Mouse (Mus musculus) adrenal gland, postnatal 10 days (tissue): ENCODE data around the gene Tbc1d4. TPM values are rescaled to one million over a fixed set of nuclear protein-coding genes. Genes with fewer than 3 reads are reported as not detected.

Experiments
- DNase-seq: peaks from one replicate; pipeline ENCODE4 v3.0.0; 2021; ENCODE audit warnings: mixed read lengths
- total RNA-seq, 2 experiments: library from RNA; stranded (reverse); gene quantifications; 2 replicates each; pipeline ENCODE4 v1.2.3; 2021

Tbc1d4 gene
- total RNA-seq, 2 experiments from 2014 or later = 26.2 to 61.3 TPM

DNA sequence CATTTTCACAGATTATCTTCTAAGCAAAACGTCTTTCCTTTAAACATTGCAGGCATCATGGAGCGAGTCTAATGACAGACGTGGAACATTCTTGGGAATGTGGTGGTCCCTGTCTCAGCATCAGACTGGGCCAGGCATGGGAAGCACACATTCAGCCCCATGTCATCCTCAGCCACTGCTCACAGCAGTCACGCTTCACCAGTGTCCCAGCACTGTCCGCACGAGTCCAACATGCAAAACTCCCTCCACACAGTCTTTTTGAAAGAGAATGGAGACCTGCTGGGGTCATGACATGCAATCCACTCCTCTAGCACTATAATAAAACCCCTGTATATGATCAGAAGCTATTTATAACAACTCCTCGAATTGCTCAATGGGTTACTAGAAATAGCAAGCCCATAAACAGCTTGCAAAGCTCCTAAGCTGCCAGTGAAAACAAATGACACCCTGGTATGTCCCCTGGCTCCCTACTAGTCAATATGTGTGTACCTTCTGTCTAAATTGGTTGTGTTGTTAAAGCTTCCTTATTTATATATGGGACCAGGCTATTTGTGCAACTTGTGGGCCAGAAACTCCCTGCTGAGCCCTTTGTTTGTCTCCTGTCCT lies 76.8 kb downstream of the Tbc1d4 start:
- no peak for DNase-seq

DNA sequence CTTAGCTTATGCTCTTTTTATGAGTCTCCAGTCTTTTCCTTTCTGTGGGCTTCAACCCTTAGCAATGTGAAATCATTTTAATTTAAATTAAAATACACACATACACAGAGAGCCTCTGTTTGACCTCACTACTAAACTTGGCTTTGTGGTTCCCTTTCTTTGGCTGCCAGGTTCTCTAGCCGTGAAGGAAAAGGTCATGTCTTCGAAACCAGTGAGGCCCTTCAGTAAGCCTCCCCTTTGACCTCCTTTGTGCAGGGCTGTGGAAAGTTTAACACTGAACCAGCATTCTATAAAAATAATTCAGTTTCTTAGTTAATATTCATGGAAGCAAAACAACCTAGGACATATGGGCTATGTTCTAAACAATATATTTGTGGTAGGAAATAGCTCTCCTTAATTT lies 78.5 kb downstream of the Tbc1d4 start:
- DNase-seq = no peak

DNA sequence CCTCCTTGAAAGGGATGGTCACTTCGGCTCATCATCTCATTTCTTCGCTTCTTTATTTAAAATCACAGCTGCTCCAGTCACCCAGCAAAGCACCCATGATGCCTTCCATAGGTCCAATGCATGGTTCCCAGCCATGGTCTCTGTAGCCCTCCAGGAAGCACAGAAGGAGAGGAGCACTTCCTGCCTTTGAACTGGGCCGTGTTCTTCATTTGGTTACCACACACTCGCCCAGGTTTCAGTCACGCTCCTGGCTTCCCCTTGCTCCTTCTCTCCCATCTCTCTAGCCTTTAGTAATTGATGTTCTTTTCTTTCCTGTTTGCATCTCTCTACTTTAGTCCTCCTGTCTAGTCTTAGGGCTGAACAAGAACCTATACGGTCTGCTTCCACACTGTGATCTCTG lies 79.8 kb downstream of the Tbc1d4 start:
- DNase-seq = no peak

DNA sequence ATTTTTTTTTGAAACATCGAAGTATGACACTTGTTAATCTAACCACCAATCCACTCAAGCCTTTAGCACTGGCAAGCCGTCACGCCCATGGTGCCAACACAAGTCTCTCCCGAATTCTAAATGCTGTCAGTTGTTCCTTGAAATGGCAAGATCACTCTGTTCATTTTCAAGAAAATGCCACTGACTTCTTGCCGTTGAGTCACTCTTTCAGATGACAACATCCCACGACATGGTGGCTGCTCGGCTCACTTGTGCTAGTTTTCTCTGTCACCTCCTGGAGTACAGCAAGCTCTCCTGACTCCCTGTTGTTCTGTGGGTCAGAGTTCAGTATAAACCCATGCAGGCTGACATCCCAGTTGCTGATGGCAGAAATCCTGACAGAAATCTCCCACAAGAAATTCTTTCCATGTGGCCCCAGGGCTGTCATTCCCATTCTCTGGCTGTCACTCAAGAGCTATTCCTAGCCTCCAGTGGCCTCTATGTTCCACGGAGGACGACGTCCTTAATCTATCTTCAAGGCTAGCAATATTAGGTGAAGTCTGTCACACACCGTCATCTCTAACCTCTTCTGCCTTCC lies 81.5 kb downstream of the Tbc1d4 start:
- DNase-seq = peak; percentile 29

DNA sequence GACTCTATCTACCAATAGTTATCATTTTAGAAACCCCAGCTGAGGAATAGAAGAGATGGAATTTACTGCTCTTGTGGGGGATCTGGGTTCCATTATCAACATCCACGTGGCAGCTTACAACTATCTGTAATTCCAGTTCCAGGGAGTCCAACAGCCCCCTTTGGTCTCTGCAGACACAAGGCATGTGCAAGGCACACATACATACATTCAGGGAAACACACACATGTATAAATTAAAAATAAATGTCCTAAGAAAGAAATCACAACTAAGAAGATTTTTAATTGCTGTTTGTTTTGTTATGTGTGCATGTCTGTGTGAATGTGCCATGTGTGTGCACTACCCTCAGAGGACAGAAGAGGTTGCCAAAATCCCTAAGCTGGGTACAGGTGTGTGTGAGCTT lies 82.5 kb downstream of the Tbc1d4 start:
- DNase-seq = no peak

DNA sequence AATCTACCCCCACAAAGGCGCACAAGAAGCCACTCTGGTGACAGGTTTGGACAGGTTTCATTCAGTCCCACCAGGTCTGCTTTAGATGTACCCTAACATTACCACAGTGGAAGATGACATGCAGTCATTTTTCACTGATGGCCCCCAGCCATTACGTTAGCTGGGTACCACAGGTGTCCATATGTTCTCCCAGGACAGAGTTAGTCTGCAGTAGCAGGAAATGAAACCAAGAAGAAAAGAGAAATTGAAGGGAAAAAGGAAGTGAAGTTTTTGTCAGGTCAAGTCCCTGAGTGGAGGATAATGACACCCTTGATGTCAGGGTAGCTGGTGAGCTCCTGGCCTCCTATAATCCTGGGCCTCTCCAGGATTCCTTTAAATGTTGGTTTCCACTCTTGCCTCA lies 89.0 kb downstream of the Tbc1d4 start:
- no peak for DNase-seq

DNA sequence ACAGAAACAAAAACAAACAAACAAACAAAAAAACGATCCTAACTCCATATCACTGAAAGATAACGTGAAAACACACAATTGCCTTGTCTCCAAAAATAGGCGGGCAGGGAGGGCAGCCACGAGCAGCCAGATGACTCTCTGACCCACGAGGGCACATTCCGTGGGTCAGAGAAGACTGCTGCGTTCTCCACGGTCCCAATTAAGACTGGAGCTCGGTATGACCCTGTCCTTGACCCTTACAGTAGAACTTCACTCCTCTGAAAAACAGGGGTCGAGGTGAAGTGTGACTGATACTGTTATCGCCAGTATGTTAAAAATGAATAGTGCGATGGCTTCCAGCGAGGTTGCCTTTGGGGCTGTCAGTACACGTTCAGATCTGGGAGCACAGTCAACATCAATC lies 90.7 kb downstream of the Tbc1d4 start:
- DNase-seq = peak; percentile 9

DNA sequence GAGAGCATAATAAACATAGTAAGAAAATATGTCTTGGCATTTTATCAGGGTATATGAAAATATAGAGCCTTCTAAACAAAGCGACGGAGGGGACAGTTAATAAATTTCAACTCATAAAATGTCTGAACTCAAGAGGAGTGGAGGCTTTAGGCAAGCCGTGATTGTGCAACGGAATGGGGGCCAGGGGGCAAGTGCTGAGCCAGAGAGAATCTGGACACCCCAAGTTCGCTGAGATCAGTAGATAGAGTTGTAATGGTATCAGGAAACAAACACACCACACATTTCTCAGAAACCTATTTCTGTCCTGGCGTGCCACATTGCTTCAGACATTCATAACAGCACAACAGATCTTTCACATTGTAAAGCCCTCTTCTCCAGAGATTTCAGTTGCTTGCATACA lies 91.2 kb downstream of the Tbc1d4 start:
- DNase-seq = peak; percentile 32

DNA sequence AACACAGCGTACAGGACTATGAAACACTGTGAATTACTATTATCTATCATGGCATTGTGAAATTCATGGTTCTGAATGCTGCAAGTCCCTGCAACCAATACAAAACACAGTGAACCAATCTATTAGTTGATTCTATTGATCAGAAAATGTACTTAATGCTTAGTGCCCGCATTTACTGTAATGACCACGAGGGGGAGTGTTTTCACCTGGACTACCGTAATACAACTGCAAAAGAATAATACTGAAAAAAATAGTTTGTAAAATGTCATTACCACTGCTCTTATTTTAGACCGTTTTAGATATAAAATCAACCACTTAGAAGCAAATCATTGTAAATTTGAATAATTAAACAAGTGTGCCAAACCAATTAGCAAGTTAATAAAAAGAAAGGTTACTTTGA lies 91.7 kb downstream of the Tbc1d4 start:
- peak; percentile 56 for DNase-seq

DNA sequence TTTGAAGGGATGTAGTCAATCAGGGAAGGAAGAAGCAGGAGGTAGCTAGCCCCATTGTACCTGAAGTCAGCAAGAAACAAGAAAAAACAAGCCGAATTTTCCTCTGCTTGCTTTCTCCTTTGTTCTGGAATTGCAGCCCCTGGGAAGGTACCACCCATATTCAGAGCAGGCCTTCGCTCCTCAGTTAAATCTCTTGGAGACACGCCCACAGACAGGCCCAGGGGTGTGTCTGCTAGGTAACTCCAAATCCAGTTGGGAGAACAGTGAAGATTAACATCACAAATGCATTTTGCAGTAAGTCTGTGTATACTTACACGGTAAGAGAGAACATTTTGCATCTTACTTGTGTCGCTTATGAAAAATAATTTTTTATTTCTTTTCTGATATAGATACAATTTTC lies 92.1 kb downstream of the Tbc1d4 start:
- no peak for DNase-seq

DNA sequence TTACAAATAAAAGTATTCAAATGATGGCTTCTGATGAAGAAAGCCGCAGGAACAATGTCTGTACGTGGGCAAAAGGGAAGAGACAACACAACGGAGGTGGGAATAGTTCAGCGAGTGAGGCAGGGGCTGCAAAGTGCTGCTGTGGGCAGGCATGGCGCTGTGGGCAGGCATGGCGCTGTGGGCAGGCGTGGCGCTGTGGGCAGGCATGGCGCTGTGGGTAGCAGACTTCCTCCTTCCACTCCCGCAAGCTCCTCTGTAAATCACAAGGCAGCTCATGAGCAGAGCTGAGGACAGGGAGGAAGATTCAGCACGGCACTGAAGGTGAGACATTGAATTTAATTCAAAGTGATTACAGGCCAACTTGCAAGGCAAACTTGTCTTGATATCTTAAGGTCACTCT lies 93.0 kb downstream of the Tbc1d4 start:
- no peak for DNase-seq

DNA sequence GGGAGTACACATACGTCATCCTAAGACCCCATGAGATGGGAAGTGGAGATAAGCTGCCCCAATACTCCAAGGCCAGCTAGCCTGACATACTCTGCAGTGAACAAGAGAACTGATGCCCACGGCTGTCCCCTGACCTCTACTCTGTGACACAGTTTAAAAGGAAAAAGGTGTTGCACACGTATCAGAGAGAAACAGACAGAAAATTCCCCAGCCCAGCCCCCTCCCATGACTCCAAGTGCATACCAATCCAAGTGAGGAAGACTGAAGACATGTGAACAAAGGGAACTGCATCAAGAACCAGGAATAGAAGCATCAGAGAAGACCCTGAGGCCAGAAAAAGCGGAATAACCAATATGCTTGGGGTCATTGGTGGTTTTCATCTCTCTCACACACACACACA lies 93.7 kb downstream of the Tbc1d4 start:
- DNase-seq = no peak

DNA sequence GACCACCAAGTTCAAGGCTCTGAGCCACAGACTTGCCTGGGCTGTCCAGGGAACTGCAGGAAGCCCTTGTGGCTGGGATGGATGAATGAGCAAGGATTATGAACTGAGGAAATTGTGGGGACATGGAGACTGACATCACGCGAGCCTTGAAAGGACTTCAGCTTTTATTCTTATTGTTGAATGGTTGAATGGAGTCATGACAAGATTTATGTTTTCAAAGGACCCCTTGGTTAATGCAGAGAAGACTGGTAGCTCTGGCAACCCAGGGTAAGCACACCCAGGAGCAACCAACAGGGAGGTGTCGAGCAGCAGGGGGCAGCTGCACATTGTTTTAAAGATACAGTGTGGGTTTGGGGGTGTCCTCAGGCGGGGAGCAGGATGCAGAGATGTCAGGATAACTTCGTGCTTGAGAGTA lies 94.4 kb downstream of the Tbc1d4 start:
- DNase-seq = no peak

DNA sequence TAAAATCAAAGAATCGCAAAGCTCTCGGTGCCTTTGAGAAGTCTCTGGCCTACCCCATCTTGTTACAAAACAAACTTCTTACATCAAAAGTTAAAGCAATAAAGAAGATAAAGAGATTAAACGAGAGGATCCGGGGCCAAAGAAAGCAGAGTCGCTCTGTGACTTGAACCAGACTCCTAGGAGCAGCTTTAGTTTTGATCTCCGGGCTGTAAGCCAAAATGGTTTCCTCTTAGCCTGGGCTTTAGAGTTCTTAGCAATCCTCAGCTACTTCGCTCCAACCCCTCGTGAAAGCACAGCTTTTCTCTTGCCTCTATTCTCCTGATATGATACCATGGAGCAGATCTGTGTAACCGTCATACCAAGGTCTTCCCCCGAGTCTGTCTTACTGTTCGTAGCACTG lies 95.8 kb downstream of the Tbc1d4 start:
- peak; percentile 16 for DNase-seq

DNA sequence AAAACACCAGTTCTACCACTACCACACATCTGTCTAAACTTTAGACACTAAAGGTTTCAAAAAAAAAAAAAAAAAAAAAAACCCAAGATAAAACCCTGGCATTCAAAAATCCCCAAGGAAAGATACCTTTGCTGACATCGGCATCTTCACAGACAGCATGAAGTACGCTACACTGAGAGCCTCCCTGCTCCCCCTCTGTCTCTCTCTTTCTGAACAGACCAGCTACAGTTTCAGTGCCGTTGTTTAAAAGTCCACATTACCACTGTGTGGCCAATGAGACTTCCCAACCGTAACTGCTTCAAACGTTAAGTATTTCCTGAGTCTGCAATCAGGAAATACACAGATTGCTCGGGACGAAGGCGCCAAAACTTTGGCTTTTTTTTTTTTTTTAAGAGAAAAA lies 97.6 kb downstream of the Tbc1d4 start:
- DNase-seq = no peak

DNA sequence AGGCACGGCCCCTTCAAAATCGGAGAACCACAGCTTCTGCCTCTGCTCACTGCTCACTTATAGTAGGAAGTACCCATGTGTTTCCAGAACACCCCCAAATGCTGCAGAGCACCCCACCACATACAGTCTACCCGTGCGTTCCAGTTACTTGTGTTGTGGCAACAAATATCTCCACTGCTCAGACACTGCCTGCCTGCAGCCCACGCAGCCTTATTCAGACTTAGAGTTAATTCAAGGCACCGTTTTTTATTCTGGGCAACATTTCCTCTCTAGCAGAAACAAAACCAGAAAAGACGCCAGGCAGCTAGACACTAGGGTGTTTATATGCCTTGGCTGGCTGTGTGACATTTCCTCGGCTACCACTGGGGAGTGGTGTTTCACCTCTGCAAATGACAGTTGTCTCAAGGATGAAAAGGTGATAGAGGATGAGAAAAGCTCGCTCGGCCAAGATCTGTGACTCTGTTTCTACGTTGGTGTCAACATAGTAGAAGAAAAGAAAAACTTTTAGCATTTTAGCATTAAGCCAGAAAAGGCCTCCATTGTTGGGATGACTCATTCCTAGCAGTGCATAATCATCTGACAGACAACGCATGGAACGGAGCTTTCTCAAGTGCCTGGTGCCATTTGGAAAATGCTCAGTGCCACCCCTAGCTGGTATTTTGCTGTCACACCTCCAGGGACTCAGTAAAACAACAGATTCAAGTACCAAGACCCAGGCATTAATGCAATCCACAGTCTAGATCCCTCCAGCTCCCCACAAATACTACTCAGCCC lies 98.3 kb downstream of the Tbc1d4 start:
- peak; percentile 13 for DNase-seq

DNA sequence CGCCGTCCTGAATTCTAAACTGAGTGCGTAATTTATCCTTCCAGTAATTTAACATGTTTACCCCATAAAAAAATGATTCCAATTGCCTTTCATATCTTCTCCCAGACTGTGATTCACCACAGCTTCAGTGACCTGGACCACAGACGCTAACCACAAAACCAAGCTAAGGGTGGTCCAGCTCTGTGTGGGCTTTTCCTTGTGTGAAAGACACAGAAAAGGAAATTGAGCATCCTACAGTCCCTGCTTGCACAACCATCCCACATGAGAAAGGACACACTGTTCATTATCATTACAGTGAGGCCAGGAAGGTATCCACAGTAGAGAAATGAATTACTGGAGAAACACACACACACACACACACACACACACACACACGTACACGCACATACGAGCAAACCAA lies 99.2 kb downstream of the Tbc1d4 start:
- no peak for DNase-seq

DNA sequence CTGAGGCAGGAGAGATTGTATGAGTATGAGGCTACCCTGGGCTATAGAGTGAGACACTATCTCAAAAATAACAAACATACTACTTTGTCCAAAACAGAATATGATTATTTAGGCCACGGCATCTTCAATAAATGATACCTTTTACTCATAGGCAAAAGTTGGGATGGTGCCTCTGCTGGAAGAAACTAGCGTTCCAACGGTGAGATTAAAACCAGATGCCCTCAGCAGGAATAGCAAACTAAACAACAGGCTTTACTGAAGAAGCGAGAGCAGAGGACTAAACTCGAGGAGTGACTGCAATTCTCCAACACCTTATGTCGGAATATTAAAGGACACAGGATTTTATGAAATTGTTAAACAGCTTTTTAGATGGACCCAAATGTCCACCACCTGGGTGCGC lies 101.0 kb downstream of the Tbc1d4 start:
- DNase-seq = no peak

DNA sequence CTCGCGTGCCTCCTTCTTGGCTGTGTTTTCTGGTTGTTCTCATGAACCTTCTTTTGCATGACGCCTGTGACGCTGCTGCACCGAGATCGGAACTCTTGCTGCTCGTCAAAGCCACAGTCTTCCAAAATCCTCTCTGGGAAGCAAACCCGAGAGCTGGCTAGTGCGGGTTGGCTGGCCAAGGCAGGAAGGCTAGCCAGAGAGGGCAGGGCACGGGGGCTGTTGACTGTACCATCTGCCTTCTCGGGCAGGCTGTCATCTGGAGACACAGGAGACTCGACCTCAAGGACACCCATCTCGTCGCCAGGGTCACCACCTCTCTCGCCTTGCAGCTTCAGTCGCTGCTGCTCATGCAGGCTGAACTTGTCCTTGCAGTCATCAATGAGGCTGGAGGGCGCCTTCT lies 101.8 kb downstream of the Tbc1d4 start:
- peak; percentile 27 for DNase-seq

DNA sequence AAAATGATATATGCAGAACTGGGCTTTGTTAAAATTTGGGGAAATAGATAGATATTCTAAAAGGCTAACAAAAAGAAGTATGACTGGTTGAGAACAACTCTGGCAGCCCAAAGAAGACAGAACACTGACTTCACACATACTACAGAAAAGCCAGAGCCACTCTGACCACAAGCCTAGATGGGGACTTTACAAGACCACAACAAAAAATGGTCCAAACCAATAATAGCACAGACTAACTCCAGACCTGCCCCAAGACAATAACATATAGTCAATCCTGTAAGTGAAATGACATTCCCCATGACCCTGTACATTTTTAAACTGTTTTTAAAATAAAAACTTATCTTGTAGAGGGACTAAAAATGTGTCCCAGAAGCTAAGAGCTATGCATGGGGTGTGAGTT lies 103.2 kb downstream of the Tbc1d4 start:
- no peak for DNase-seq

DNA sequence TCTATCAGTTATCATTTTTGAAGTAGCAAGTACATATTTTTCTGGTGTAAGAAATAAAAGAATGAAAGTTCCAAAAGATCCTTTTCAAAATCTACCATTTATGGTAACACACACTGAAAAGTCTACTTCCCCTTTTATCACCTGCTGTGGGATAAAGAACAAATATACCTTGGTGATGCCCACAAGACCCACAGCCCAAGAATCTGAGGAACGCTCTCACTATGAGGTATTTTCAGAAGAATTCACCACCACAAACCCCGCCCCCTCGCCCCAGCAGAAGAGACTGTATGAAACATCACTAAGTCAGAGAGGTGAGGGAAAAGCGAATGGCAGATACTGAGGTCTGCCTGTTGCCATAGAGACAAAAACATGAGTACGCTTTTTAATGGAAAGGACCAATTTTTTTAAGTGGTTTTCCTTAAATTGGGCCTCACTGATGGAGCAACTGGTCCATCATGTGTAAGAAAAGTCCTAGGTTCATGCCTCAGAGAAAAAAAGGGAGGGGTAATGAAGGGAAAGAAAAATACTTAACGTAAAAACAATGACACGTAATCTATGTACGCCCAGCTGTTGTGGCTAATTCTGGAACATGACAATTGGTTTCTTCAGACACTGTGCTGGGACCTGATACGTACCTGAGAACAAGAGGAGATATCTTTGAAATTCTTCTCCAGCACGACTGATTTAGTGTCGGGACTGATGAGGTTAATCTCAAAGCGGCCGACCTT lies 104.4 kb downstream of the Tbc1d4 start:
- DNase-seq = no peak

DNA sequence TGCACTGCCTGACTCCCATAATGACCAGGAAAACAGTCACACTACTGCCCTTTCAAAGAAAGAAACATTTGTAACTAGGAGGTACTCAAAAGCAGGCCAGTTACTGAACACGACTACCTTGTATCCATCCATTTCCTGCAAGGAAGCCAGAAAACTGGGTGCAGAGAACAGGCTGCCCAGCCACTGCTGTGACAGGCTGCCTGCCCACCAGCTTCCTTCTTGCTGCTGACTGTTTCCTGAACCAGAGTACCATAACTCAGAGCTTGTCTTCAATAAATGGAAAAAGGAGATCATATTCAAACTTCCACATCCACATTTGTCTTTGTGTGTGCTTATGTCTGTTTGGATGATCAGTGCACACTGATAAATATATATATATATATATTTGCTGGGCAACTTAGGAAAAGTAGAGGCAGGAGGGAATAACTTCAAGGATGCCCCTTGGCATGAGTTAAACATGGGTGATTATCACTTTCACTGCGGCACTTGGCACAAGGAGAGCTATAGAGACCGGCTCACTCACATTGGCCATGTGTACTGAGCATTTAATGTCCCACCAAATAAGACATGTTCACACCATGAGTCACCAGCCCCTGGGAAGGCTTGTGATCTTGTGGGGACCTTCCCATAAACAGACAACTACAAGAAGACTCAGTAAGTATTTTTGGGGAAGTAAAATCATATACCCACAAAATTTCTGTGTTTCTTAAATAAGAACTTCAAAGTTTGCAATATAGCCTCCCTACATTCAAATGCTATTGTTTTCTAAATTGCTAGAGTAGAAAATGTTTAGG lies 105.6 kb downstream of the Tbc1d4 start:
- DNase-seq = no peak
